Mouse (Mus musculus) kidney, adult 10 weeks (tissue): ENCODE data around the gene Taf1b. TPM values are rescaled to one million over a fixed set of nuclear protein-coding genes. Genes with fewer than 3 reads are reported as not detected.

Experiments
- polyA plus RNA-seq: library from polyadenylated mRNA; stranded (reverse); fragments of 350-450 nt; fragmentation: Illumina TruSeq; extraction: RNeasy Lipid Tissue Mini Kit (QIAGEN cat#74804); gene quantifications from one replicate; pipeline ENCODE4 v1.2.3, GENCODE M21; 2014; ENCODE audit warnings: low read depth, low replicate concordance

The Taf1b gene
- 20.6 TPM for polyA plus RNA-seq

DNA sequence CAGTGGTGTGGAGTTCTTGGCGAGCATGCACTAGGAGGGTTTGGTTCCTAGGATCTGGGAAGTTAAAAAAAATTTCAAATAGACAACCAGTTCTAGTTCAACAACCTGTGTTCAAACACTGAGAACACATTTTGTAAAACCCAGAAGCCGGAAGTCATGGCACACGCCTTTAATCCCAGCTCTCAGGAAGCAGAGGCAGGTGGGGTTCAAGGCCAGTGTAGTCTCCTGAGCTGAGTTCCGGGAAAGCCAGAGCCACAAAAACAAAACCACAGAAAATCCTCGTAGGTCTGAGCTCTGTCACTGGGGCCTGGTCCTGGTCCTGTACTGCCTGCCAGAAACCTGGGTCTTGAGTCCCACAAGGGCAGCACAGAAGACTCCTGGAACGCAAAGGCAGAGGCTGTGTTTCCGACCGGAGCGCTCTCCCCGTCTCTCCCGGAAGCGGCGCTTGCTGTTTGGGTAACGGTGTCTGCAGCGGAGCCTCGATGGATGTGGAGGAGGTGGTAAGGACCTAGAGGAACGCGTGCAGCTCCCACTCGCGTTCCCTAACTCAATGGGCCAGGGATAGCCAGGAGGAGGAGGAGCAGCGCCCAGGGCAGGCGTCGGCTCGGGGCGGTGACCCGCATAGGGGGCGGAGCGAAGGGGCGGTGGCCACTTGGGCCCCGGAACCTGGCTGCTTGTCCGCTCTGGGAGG is at the start of gene Taf1b:
Gene Taf1b (plus strand): TSS at position 210 of the 691 bp plus-strand sequence.

DNA sequence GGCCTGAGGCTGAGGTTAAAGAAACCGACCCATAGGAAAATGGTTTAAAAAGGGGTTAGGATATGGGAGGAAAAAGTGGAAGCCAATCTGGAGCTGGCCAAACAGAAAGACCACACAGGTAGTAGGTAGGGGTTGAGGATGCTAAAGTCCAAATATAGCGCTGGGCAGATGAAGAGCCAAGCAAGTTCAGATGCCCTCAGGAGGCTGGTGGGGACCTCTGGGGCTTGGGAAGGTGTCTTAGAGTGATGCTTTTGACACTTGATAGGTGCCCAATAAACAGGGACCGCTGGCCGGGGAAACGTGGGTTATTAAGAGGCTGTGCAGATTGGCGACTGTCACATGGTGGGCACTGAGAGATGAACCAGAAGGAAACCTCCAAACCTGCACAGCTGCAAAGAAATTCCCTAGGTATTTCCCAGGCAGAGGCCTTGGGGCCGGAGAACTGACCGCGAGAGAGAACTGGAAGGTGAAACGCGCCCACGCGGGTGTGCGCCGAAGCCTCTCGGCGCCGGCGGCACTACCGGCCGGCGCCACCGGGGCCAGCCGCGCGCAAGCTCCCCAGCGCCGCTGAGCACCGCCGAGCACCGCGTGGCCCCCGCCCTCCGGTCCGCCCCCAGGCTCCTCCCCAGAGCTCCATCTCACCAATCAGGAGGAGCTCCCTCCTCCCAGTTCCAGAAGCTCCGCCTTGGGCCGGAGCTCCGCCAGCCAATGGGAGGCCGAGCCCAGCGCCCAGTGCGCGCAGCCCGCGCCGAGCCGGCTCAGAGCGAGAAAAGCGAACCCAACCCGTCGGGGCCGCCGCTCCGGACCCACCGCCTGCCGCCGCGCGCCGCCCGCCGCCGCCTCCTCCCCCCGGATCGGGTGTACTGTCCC is 73.6 kb downstream of the Taf1b start, which contains the start of gene Grhl1:
Gene Grhl1 (plus strand): TSS at position 761 of the 870 bp plus-strand sequence.

Other genes with a start within 250 kb of the Taf1b start
- gene Grhl1, start 73.9 kb downstream of the Taf1b start, polyA plus RNA-seq = 1.3 TPM
- 10.5 TPM for gene Klf11, start 152.9 kb downstream of the Taf1b start, polyA plus RNA-seq
- 13.3 TPM for gene Cys1, start 183.5 kb downstream of the Taf1b start, polyA plus RNA-seq
- gene Rrm2, start 209.9 kb downstream of the Taf1b start, polyA plus RNA-seq = 8.0 TPM